Mouse (Mus musculus): Measurements from ENCODE around the gene Wnt5a. TPM values are rescaled to one million over a fixed set of nuclear protein-coding genes. Genes with fewer than 3 reads are reported as not detected.
A peak's percentile ranks its signal among the peaks of the same experiment; 100 is the strongest.

Gene Wnt5a
- 158 and 164 TPM in 2 replicates for polyA plus RNA-seq (2015; fragmentation: Nextera tagmentation; extraction: Ambion mirVana)

DNA sequence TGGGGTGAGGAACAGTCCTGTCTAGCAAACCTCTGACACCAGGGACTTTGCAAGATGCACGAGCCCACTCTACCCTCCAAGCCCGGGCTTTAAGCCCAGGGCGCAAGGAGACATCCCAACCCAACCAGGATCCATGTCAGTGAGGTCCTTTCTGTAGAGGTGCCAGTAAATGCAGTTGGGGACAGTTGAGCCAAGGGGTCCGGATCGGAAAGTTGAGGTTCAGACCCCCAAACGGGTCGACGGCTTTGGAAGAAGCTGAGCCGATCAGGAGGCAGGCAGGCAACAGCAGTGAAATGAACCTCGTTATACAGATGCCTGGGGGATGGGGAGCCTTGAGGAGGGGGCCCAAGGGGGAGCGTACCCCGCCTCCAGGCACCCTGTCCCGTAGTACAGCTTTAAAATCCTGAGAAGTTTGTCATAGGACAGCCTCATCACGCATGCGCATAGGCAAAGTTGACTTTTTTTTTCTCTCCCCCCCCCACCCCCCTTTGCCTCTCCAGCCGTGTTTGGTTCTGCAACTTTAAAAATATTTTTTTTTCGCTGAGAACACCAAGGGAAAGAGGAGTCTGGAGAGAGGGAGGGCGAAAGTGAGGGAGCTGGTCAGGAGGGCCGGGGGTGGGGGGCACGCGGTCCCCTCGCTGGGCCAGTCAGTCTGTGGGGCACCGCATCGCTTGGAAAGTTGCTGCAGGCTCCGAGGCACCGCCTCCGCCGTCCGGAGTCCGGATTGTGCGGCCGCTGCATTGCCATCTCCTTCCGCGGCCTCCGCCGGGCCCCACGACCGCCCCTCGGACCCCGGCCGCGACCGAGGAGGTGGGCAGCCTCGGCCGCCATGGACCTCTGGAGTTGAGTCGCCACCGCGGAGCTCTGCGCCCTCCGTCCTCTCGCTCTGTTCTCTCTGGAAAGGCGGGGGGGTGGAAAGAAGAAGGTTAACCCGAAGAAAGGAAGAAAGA, at the start of gene Wnt5a:
Gene Wnt5a, plus strand, starts transcription at position 650 of the 950 bp plus-strand sequence.
- Histone ChIP-seq H3K27ac (replicated peaks) (peak within 1 kb of the TSS; percentile 99), H3K4me3 (replicated peaks) (peak within 1 kb of the TSS; percentile 75), H3K36me3 (no peaks in the 10 kb centered on the region), H3K9ac (peak within 1 kb of the TSS; percentile 90), H3K4me2 (replicated peaks) (peak within 1 kb of the TSS; percentile 76), H3K4me1 (0 out of 2 replicates have a peak, but pooled peaks cover 2% of the 10 kb centered on the region), H3K27me3 (no peaks in the 10 kb centered on the region), H3K9me3 (replicated peaks) (no peaks in the 10 kb centered on the region)
- peak; percentile 47 for ATAC-seq (ENCODE audit: insufficient number of reproducible peaks, low FRiP score, low TSS enrichment, low read depth)
- under 1% methylated on average over 53 of the region's 53 CpGs for whole genome bisulfite sequencing

DNA sequence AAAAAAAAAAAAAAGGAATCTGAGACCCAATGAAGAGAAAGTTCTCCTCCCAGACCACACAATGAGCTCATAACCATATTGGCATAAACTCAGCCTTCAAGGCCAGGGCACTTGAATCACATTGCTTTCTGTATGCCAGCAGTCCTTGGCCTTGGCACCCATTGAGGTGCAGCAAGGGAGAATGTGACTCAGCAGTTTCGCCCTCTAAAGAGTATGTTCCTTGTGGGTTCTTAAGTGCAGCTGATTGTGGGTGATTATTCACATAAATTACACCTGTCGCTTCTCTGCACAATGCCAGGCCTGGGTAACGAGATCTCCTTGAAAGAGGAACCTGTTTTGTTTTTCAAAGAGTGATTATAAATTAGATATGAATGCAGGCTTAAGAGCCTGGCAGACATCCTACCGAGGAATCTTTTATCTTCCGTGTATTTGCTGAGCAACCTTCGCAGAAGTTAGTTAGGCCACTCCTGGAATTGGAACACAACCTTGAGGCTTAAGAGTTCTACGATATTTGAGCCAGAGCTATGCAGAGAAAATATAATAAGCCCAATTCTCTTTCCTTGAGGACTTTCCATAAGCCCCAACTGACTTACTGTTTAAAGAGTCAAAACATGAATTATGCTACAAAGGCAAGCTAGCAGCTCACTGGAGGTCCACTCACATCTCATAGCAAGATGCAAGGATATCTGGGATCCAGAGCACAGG, 48.0 kb upstream of the Wnt5a start:
- no peak overlapping the region for H3K4me2 ChIP-seq (replicated peaks)
- ATAC-seq (ENCODE audit: insufficient number of reproducible peaks, low FRiP score, low TSS enrichment, low read depth), result 0 out of 2 replicates have a peak, but pooled peaks have one; percentile 15
- H3K36me3 ChIP-seq, result no peaks in the 10 kb centered on the region
- H3K9me3 ChIP-seq (replicated peaks), result no peaks in the 10 kb centered on the region
- no peaks in the 10 kb centered on the region for H3K4me1 ChIP-seq
- H3K27me3 ChIP-seq, result no peaks in the 10 kb centered on the region
- 47% methylated on average over 7 of the region's 7 CpGs for WGBS
- H3K27ac ChIP-seq (replicated peaks), result no peak overlapping the region
- no peak overlapping the region for H3K9ac ChIP-seq
- no peak overlapping the region for H3K4me3 ChIP-seq (replicated peaks)

DNA sequence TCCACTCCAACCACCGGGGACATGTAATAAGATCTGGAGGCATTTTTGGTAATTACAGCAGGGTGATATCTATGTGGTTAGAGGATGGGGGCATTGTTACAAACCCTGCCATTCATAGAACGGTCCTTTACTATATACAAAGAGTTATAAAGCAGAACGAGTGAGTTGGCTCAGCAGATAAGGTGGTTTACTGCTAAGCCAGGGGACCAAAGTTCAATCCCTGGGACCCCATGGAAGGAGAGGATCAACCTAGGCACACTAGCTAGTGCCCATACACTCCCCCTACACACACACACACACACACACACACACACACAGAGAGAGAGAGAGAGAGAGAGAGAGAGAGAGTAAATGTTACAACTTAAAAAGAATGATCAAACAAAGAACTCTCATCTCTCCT, 47.1 kb upstream of the Wnt5a start:
- H3K9me3 ChIP-seq (replicated peaks), result no peaks in the 10 kb centered on the region
- no peaks in the 10 kb centered on the region for H3K36me3 ChIP-seq
- WGBS, result 33% methylated on average over 3 of the region's 3 CpGs

DNA sequence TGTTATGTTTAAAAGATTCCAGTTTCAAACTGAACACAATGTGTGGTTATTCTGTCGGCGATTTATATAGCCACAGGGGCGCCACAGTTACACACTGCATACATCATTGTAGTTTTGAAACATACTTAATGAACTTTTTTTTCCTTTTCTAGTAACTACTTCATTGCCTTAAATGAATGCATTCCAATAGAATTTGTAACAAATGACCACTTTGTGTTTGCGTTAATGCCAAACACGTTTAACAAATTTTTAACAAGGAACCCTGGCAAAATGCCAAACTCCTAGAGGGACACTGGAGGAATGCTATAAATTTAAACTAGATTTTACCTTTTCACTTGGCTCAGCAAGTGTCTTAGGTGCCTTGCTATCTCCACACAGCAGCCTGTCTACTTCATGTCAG, 36.6 kb upstream of the Wnt5a start:
- no peaks in the 10 kb centered on the region for H3K36me3 ChIP-seq
- peaks cover 15% of the 10 kb centered on the region; the same call in 1 of the 2 replicates for H3K4me1 ChIP-seq
- no peaks in the 10 kb centered on the region for H3K27me3 ChIP-seq
- H3K27ac ChIP-seq (replicated peaks), result no peak overlapping the region
- no peak overlapping the region for H3K9ac ChIP-seq
- WGBS, result 37% methylated on average over 5 of the region's 5 CpGs
- no peak overlapping the region for H3K4me2 ChIP-seq (replicated peaks)
- H3K4me3 ChIP-seq (replicated peaks), result no peak overlapping the region
- no peak for ATAC-seq (ENCODE audit: insufficient number of reproducible peaks, low FRiP score, low TSS enrichment, low read depth)
- no peaks in the 10 kb centered on the region for H3K9me3 ChIP-seq (replicated peaks)

More for the DNA sequence above, 47.1 kb upstream of the Wnt5a start:
- Histone ChIP-seq H3K4me3 (replicated peaks) (no peak overlapping the region), H3K4me1 (no peaks in the 10 kb centered on the region), H3K27ac (replicated peaks) (no peak overlapping the region), H3K9ac (no peak overlapping the region), H3K27me3 (no peaks in the 10 kb centered on the region), H3K4me2 (replicated peaks) (no peak overlapping the region)
- no peak for ATAC-seq (ENCODE audit: insufficient number of reproducible peaks, low FRiP score, low TSS enrichment, low read depth)

DNA sequence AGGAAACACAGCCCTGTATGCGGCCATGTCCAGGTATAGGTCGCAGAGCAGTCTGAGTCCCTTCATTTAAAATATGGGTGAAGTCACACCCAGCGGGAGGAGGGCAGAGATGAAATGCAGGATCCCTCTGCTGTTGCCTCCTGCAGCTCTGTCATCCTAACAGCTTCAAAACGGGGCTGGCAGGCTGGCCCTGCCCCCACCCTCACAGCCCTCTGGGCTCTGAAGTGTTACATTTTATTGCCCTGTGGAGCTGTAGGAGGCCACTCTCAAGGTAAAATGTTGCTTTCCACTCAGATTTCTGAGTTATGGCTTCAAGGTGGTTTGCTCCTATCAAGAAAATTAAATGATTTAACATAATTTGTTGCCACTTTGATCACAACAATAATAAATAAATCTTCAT, 34.9 kb upstream of the Wnt5a start:
- no peaks in the 10 kb centered on the region for H3K9me3 ChIP-seq (replicated peaks)
- no peak overlapping the region for H3K4me2 ChIP-seq (replicated peaks)
- H3K27ac ChIP-seq (replicated peaks), result no peak overlapping the region
- 43% methylated on average over 4 of the region's 4 CpGs for WGBS
- ATAC-seq (ENCODE audit: insufficient number of reproducible peaks, low FRiP score, low TSS enrichment, low read depth), result no peak
- H3K4me3 ChIP-seq (replicated peaks), result no peak overlapping the region
- peaks cover 15% of the 10 kb centered on the region; the same call in 1 of the 2 replicates for H3K4me1 ChIP-seq
- H3K27me3 ChIP-seq, result no peaks in the 10 kb centered on the region
- no peak overlapping the region for H3K9ac ChIP-seq
- H3K36me3 ChIP-seq, result no peaks in the 10 kb centered on the region

DNA sequence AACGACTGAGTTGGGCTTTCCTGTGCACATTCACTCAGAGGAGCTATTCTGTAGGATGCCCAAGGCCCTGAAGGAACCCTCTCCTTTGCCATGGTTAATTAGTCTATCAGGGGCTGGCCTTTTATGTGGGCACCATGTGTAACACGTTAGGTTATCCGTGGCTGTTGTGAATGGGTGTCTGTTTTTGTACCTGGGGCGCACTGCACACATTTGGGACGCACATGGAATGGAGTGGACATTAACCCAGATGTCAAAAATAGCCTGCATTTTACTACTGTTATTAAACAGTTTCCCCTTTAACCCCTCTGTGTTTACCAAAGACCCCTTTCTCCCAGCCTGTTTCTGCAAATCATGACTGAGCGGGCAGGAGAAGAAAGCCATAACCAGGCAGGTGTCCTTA, 34.3 kb upstream of the Wnt5a start:
- no peak overlapping the region for H3K4me2 ChIP-seq (replicated peaks)

DNA sequence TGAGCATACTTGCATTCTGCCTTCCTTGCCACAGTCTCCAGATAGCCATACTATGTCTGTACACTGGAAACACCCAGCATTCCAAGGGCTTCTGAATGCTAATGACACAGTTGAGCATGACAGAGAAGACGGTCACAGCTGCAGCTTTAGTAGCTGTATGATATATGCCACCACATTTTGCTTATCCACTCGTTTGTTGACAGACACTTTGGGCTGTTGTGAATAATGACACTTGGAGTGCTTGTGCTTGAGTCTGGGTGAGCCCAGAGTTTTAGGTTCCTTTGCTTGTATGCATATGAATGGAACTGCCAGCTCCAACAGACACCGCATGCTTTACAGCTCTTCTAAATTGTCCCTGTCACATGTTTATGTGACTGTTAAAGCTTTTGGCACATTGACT, 29.5 kb upstream of the Wnt5a start:
- Histone ChIP-seq H3K4me1 (no peaks in the 10 kb centered on the region), H3K27ac (replicated peaks) (no peak overlapping the region), H3K4me2 (replicated peaks) (no peak overlapping the region), H3K9me3 (replicated peaks) (no peaks in the 10 kb centered on the region), H3K27me3 (no peaks in the 10 kb centered on the region), H3K9ac (no peak overlapping the region), H3K36me3 (no peaks in the 10 kb centered on the region), H3K4me3 (replicated peaks) (no peak overlapping the region)
- no peak for ATAC-seq (ENCODE audit: insufficient number of reproducible peaks, low FRiP score, low TSS enrichment, low read depth)
- 63% methylated on average over 3 of the region's 3 CpGs for WGBS

More for the DNA sequence above, 34.3 kb upstream of the Wnt5a start:
- no peak overlapping the region for H3K27ac ChIP-seq (replicated peaks)
- H3K36me3 ChIP-seq, result no peaks in the 10 kb centered on the region
- 57% methylated on average over 6 of the region's 6 CpGs for WGBS
- peaks cover 15% of the 10 kb centered on the region; the same call in 1 of the 2 replicates for H3K4me1 ChIP-seq
- no peaks in the 10 kb centered on the region for H3K27me3 ChIP-seq
- ATAC-seq (ENCODE audit: insufficient number of reproducible peaks, low FRiP score, low TSS enrichment, low read depth), result no peak
- no peaks in the 10 kb centered on the region for H3K9me3 ChIP-seq (replicated peaks)
- no peak overlapping the region for H3K9ac ChIP-seq
- H3K4me3 ChIP-seq (replicated peaks), result no peak overlapping the region

DNA sequence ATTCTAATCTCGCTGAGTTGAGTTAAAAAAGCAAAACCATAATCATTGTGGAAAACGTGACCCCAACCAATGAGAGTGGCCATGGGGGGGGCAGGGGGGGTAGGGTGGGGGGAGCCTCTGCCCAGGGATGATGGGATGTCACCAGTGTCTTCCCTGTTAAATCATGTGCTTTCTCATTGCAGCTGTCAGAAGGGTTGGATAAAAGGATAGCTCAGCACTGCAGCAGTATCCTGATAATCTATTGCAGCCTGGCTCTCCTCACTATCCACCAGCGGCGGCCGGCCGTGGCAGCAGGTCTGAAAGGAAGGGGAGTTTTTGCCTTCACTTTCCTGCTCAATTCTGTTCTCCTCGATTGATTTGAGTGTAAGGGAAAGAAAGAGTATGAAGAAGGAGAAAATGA, 29.1 kb upstream of the Wnt5a start:
- no peaks in the 10 kb centered on the region for H3K9me3 ChIP-seq (replicated peaks)
- no peak for ATAC-seq (ENCODE audit: insufficient number of reproducible peaks, low FRiP score, low TSS enrichment, low read depth)
- H3K4me1 ChIP-seq, result no peaks in the 10 kb centered on the region
- whole genome bisulfite sequencing, result 39% methylated on average over 7 of the region's 7 CpGs
- H3K4me2 ChIP-seq (replicated peaks), result no peak overlapping the region
- no peaks in the 10 kb centered on the region for H3K36me3 ChIP-seq
- no peaks in the 10 kb centered on the region for H3K27me3 ChIP-seq
- H3K9ac ChIP-seq, result no peak overlapping the region
- no peak overlapping the region for H3K27ac ChIP-seq (replicated peaks)
- H3K4me3 ChIP-seq (replicated peaks), result no peak overlapping the region

DNA sequence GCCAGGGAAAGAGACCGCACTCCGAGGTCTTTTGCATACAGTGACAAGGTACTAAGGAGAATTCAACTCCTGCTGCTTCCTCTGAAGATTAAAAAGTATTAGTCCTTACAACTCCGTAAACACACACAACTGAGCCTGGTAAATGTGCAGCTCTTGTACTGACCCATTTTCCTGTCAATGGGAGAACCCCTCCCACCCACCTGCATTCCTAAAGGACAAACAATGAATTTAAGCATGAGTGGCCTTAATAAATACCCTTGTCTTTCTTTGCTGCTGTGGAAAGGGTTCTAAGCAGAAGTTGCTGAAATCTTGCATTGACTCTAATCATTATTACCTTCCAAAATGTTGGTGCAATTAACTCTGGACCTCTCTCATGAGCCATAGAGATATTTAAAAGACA, 27.8 kb upstream of the Wnt5a start:
- Histone ChIP-seq H3K27ac (replicated peaks) (no peak overlapping the region), H3K27me3 (no peaks in the 10 kb centered on the region), H3K36me3 (no peaks in the 10 kb centered on the region), H3K4me1 (no peaks in the 10 kb centered on the region), H3K9ac (no peak overlapping the region), H3K9me3 (replicated peaks) (no peaks in the 10 kb centered on the region), H3K4me3 (replicated peaks) (no peak overlapping the region), H3K4me2 (replicated peaks) (no peak overlapping the region)
- no peak for ATAC-seq (ENCODE audit: insufficient number of reproducible peaks, low FRiP score, low TSS enrichment, low read depth)
- 77% methylated on average over 3 of the region's 3 CpGs for WGBS

DNA sequence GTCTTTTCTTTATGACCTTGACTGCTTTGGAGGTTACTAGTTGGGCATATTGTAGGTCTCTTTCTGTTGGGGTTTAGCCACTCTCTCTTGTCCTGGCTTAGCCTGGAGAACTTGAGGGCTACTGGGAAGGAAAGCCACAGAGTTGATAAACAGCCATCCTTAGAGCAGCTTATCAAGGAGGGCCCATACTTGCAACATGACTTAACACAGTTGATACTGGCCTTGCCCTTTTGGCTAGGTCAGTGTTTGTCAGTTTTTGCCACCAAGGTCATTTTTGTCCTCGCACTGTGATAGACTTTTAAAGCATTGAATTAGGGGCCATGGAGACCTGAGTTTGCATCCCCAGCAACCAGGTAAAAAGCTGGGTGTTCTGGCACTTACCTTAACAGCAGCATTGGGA, 23.7 kb upstream of the Wnt5a start:
- no peak for ATAC-seq (ENCODE audit: insufficient number of reproducible peaks, low FRiP score, low TSS enrichment, low read depth)
- no peak overlapping the region for H3K9ac ChIP-seq
- no peak overlapping the region for H3K27ac ChIP-seq (replicated peaks)
- H3K9me3 ChIP-seq (replicated peaks), result no peaks in the 10 kb centered on the region
- H3K4me2 ChIP-seq (replicated peaks), result no peak overlapping the region
- H3K4me3 ChIP-seq (replicated peaks), result no peak overlapping the region
- no peaks in the 10 kb centered on the region for H3K36me3 ChIP-seq
- H3K27me3 ChIP-seq, result no peaks in the 10 kb centered on the region
- no peaks in the 10 kb centered on the region for H3K4me1 ChIP-seq
- WGBS, result 77% methylated on average over 1 of the region's 1 CpGs

DNA sequence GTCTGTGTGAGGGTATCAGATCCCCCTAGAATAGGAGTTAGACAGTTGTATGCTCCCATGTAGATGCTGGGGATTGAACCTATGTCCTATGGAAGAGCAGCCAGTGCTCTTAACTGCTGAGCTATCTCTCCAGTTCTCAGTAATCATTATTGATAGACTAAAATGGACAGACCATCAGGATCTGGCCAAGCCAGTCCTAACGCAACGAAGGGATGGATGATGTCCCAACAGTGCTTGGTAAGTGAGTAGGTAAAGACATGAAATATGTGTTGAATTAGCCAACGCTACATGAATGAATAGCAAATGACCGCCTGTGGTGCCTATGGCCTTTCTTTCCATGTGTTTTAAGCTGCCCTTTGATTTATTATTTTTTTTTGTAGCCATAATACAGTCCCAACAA, 10.7 kb upstream of the Wnt5a start:
- no peaks in the 10 kb centered on the region for H3K4me1 ChIP-seq
- H3K4me2 ChIP-seq (replicated peaks), result no peak overlapping the region
- H3K4me3 ChIP-seq (replicated peaks), result no peak overlapping the region
- no peak overlapping the region for H3K9ac ChIP-seq
- ATAC-seq (ENCODE audit: insufficient number of reproducible peaks, low FRiP score, low TSS enrichment, low read depth), result no peak
- no peak overlapping the region for H3K27ac ChIP-seq (replicated peaks)
- WGBS, result 90% methylated on average over 4 of the region's 4 CpGs
- H3K27me3 ChIP-seq, result no peaks in the 10 kb centered on the region
- no peaks in the 10 kb centered on the region for H3K36me3 ChIP-seq
- H3K9me3 ChIP-seq (replicated peaks), result no peaks in the 10 kb centered on the region
